Mouse (Mus musculus): ENCODE measurements around the gene Syngr1.

The Syngr1 gene

GRCm38 (mm10) chr15:80149517-80149916 lies 58.4 kb downstream of the Syngr1 start:
- DNase-seq = no peak

DNA sequence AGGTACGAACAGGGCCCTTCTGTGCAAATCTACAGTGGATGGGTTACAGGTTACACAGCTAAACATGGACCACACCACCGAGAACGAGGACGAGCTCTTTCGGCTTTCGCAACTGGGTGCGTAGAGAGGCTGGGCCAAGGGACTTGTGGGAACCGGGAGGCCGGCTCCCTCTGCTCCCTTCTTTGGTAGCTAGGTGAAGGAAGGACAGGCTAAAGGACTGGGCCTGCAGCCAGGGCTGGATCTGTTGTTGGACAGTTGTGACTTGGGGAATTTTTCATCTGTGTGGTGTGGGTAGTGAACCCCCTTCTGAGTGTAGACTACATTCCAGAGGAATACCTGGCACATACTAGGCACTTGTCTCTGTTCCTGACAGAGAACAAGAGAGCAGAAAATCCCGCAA lies 61.5 kb downstream of the Syngr1 start:
- DNase-seq = no peak

- DNase-seq = no peak
These were observed 62.6 kb downstream of the Syngr1 start for GRCm38 (mm10) chr15:80153757-80154156.

- DNase-seq = no peak
These were observed 64.6 kb downstream of the Syngr1 start for GRCm38 (mm10) chr15:80155707-80156106.

GRCm38 (mm10) chr15:80157197-80157943 lies 66.2 kb downstream of the Syngr1 start:
- DNase-seq = no peak

DNA sequence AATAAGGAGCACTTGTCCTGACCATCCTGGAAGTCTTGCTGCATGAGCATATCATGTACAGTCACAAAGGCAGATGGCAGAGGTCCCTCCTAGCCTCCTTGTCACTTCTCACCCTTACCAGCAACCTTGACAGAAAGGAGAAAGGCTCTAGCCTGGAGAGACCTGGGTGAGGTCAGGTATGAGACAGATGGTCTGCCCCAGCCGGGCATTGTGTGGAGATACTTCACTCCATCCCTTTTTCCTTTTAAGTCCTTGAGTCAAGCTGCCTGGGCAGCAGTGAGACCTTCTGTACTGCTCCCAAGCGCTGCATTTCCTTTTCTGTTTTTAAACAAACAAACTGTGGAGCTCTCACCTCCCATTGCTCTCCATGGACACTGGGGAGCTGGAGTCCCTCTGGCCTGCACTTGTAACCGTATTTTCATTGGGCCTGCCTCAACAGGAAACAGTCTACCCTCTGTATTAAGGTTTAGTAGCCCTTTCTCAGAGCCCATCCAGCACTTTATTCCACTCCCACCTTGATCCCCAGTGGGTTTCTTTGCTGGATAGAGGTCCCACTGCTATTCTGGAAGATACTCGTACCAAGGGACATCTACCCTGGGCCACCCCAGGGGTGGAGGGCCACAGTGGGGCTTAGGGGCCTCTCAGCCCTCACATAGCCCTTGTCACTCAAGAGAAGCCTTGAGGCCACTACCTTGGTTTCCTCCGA lies 67.0 kb downstream of the Syngr1 start:
- no peak for DNase-seq

GRCm38 (mm10) chr15:80158707-80159090 lies 67.6 kb downstream of the Syngr1 start:
- no peak for DNase-seq

GRCm38 (mm10) chr15:80159286-80159901 lies 68.3 kb downstream of the Syngr1 start:
- DNase-seq = peak; percentile 83

DNA sequence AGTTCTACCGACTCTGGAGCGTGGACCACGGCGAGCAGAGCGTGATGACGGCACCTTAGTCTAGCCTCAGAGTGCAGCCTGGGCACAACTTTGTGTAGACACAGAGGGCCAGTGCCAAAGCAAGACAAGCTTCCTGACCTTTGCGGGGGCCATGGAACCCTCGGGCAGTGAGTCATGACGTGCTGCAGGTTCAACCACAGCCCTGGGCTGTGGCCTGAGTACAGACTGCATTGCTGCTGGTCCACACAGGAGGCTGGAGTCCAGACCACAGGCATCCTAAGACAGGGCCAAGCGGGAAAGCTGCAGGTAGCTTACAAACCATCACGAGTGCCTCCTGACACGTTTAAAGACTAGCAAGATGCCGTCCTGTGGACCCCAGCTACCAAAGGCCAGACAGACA lies 69.1 kb downstream of the Syngr1 start:
- DNase-seq = no peak

DNA sequence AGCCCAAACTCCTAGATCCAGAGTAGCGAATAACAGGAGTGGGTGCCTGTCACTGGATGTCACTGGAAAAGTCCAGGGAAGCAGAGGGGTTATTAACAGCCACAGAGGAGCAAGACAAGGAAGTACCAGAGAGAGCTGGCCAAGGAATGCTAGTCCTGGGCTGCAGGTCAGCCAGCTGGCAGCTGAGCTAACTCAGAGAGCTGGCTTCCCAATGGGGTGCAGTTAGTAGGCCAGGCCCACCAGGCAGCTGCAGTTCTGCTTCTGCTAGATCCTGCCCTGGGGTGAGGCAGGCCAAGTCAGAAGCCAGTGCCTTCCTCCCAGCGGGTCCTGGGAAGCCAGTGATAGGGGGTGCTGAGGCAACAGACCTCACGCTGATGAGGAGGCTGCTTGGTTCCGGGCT lies 69.6 kb downstream of the Syngr1 start:
- no peak for DNase-seq

DNA sequence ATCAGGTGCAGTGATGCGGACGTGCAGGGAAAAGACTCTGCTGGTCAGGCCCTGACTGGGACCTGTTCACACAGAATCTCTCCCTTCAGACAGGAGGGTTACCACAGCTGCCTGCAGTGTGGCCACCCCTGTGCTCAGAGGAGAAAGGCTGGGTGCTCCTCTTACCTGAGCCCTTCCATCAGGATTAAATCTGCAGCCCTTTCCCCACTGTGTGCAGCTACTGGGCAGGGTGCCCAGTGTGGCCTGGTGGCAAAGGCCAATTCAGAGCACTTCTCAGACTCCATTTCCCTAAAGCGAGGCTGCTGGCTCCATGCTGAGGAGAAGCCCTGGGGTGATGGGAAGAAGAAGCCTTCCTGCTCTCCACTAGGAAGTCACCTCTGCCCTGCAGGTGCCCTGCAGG lies 70.1 kb downstream of the Syngr1 start:
- DNase-seq = no peak

- DNase-seq = no peak
These were observed 71.3 kb downstream of the Syngr1 start for GRCm38 (mm10) chr15:80162401-80162964.

GRCm38 (mm10) chr15:80163274-80163673 lies 72.1 kb downstream of the Syngr1 start:
- no peak for DNase-seq

DNA sequence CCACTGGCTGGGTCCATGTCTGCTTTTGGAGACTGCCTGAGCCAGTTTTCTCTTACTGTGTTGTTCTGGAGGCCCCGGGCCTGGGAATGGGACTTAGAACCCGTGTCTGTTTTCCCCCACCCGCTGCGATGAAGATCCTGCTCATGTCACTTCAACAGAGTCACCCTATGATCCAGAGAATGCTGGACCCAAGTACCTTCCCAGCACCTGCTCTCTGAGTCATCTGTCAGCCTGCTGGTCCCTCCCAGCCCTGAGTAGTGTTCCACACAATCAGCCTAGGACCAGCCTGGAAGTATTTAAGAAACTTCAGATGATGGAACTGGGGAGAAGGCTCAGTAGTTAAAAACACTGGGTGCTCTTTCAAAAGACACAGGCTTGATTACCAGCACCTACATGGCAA lies 72.6 kb downstream of the Syngr1 start:
- DNase-seq = no peak

- no peak for DNase-seq
These were observed 74.3 kb downstream of the Syngr1 start for GRCm38 (mm10) chr15:80165396-80165795.

Data from kidney, postnatal 10 days (tissue).